Mouse (Mus musculus) lung, postnatal 0 days (tissue): ENCODE results near the gene Myo18b. TPM values are rescaled to one million over a fixed set of nuclear protein-coding genes. Genes with fewer than 3 reads are reported as not detected.

Source experiments
- ATAC-seq: fragments of 200-750 bp; cut with Nextera tagmentation; 2 replicates; pipeline ENCODE4 v1.8.0; 2017; ENCODE audit warnings: moderate library complexity
- DNase-seq: peaks from one replicate; pipeline ENCODE4 v3.0.0-alpha.2; 2016; ENCODE audit warnings: low spot score
- H3K27ac ChIP-seq: fragments of 300-500 bp; sonication (generic); 2 replicates; pipeline ENCODE4 v1.5.1; 2014; ENCODE audit warnings: antibody characterized with exemption, mild to moderate bottlenecking, low read length, mixed read lengths
- H3K27me3 ChIP-seq: fragments of 300-500 bp; sonication (generic); replicated peaks from 2 replicates; pipeline ENCODE4 v1.6.1; 2014; ENCODE audit warnings: low read length, mixed read lengths; ENCODE audit not compliant: insufficient read depth
- H3K36me3 ChIP-seq: fragments of 300-500 bp; sonication (generic); 2 replicates; pipeline ENCODE4 v1.6.1; 2014; ENCODE audit warnings: low read length, mixed read lengths; ENCODE audit not compliant: insufficient read depth
- H3K4me1 ChIP-seq: fragments of 300-500 bp; sonication (generic); 2 replicates; pipeline ENCODE4 v1.6.1; 2014; ENCODE audit warnings: antibody characterized with exemption, low read depth, low read length, mixed read lengths; ENCODE audit not compliant: insufficient read depth
- H3K4me2 ChIP-seq: fragments of 300-500 bp; sonication (generic); replicated peaks from 2 replicates; pipeline ENCODE4 v1.6.1; 2014; ENCODE audit warnings: low read depth, mild to moderate bottlenecking, low read length, moderate library complexity, mixed read lengths
- H3K4me3 ChIP-seq: fragments of 300-500 bp; sonication (generic); 2 replicates; pipeline ENCODE4 v1.5.1; 2014; ENCODE audit warnings: low read depth, low read length
- H3K9ac ChIP-seq: fragments of 300-500 bp; sonication (generic); replicated peaks from 2 replicates; pipeline ENCODE4 v1.6.1; 2014; ENCODE audit warnings: low read depth, mild to moderate bottlenecking
- H3K9me3 ChIP-seq: fragments of 300-500 bp; sonication (generic); 2 replicates; pipeline ENCODE4 v1.6.1; 2016; ENCODE audit warnings: low read length, mixed read lengths
- CTCF ChIP-seq: IDR thresholded peaks from 2 replicates; pipeline ENCODE4 v1.5.1; 2016; ENCODE audit warnings: antibody characterized with exemption, mild to moderate bottlenecking
- EP300 ChIP-seq: IDR thresholded peaks from 2 replicates; pipeline ENCODE4 v1.6.1; 2016; ENCODE audit warnings: antibody characterized with exemption, mild to moderate bottlenecking, control low read depth
- WGBS: fragments of 180-500 bp; shearing (Covaris S2); extraction: QIAGEN DNeasy Blood & Tissue Kit; methylation state at CpG from one replicate; pipeline ENCODE4 v1.1.7; 2014; 5-methylcytosine and 5-hydroxymethylcytosine counted together
- polyA plus RNA-seq: library from polyadenylated mRNA; unstranded; fragments of >200 nt; fragmentation: Nextera tagmentation; extraction: Ambion mirVana; gene quantifications from 2 replicates; pipeline ENCODE4 v1.2.1, GENCODE M21; 2015

Myo18b gene
- polyA plus RNA-seq, 1 experiment from 2014 or later, result 0.13 TPM

- H3K4me2 ChIP-seq, result no peak overlapping the region
- no peaks in the 10 kb centered on the region for H3K36me3 ChIP-seq
- no peak overlapping the region for H3K9ac ChIP-seq
- WGBS, result 88% methylated on average over 4 of the region's 4 CpGs
- H3K27me3 ChIP-seq, result no peaks in the 10 kb centered on the region
- H3K27ac ChIP-seq, result no peak overlapping the region
- H3K9me3 ChIP-seq, result no peaks in the 10 kb centered on the region
- no peak for TF ChIP-seq CTCF
- no peaks in the 10 kb centered on the region for H3K4me1 ChIP-seq
- DNase-seq (no peak), ATAC-seq (no peak)
- no peak overlapping the region for H3K4me3 ChIP-seq
Measured at GRCm38 (mm10) chr5:112781231-112781630, 114.9 kb downstream of the Myo18b start.

GRCm38 (mm10) chr5:112780383-112780782 is 115.8 kb downstream of the Myo18b start:
- H3K9me3 ChIP-seq, result no peaks in the 10 kb centered on the region
- H3K36me3 ChIP-seq, result no peaks in the 10 kb centered on the region
- no peaks in the 10 kb centered on the region for H3K4me1 ChIP-seq
- ATAC-seq (peak; percentile 28; the same call in 1 of the 2 replicates), DNase-seq (peak; percentile 63)
- 40% methylated on average over 5 of the region's 5 CpGs for WGBS
- H3K4me3 ChIP-seq, result no peak overlapping the region
- no peak overlapping the region for H3K4me2 ChIP-seq
- H3K27ac ChIP-seq, result no peak overlapping the region
- TF ChIP-seq CTCF (peak; percentile 27), EP300 (no peak)
- no peaks in the 10 kb centered on the region for H3K27me3 ChIP-seq
- H3K9ac ChIP-seq, result no peak overlapping the region

DNA sequence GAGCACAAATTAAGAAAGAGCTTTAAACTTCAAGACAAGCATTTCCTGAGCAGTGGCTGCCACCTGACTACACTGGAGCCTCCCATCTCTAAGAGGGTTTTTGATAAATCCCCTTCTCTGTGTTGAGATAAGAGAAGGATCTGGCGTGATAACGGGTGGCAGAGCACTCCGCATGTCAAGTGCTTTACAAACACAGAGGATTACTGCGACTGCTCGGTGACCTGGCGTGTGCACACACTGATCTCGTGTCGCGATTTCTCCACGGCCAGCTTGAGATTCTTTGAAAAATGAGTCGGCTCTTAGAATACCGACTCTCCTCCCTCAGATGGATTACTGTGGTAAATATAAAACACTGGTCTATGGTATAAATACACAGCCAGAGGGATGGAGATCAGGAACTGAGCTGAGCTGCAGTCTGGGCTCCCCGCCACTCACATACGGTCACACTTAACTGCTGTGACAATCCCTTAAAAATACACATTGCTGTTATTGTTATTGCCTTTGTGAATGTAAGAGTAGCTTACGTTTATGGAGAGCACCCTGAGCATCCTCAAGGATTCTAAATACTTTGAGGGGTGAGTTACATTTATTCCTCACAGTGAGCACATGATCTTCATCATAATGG is 119.3 kb downstream of the Myo18b start:
- H3K27ac ChIP-seq, result no peak overlapping the region
- H3K36me3 ChIP-seq, result no peaks in the 10 kb centered on the region
- H3K9ac ChIP-seq, result no peak overlapping the region
- no peak overlapping the region for H3K4me3 ChIP-seq
- no peaks in the 10 kb centered on the region for H3K9me3 ChIP-seq
- ATAC-seq (peak; percentile 76), DNase-seq (peak; percentile 59)
- 9% methylated on average over 15 of the region's 15 CpGs for WGBS
- no peaks in the 10 kb centered on the region for H3K27me3 ChIP-seq
- TF ChIP-seq CTCF (no peak), EP300 (no peak)
- H3K4me1 ChIP-seq, result no peaks in the 10 kb centered on the region
- H3K4me2 ChIP-seq, result no peak overlapping the region

DNA sequence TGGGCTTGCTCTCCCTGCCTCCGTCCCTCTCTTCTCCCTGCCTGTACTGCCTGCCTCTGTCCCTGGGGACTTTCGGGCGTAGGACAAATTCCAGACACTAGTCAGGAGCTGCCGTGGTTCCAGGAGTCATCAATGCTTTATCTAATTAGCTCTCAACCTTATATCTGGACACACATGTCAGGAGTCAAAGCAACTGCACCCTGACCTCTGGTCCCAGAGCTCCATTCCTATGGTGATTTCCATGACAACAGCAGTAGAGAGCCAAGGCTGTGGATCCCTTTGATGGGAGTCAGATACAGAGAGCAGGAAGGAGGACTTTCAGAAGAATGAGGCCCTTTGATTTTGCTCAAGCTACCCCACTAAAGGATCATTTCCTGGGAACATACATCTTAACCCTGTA is 122.7 kb downstream of the Myo18b start:
- no peaks in the 10 kb centered on the region for H3K36me3 ChIP-seq
- H3K4me1 ChIP-seq, result no peaks in the 10 kb centered on the region
- DNase-seq (no peak), ATAC-seq (no peak)
- WGBS, result 44% methylated on average over 4 of the region's 4 CpGs
- TF ChIP-seq CTCF (no peak), EP300 (no peak)
- no peak overlapping the region for H3K9ac ChIP-seq
- H3K4me3 ChIP-seq, result no peak overlapping the region
- H3K27me3 ChIP-seq, result no peaks in the 10 kb centered on the region
- no peak overlapping the region for H3K4me2 ChIP-seq
- H3K9me3 ChIP-seq, result no peaks in the 10 kb centered on the region
- no peak overlapping the region for H3K27ac ChIP-seq

DNA sequence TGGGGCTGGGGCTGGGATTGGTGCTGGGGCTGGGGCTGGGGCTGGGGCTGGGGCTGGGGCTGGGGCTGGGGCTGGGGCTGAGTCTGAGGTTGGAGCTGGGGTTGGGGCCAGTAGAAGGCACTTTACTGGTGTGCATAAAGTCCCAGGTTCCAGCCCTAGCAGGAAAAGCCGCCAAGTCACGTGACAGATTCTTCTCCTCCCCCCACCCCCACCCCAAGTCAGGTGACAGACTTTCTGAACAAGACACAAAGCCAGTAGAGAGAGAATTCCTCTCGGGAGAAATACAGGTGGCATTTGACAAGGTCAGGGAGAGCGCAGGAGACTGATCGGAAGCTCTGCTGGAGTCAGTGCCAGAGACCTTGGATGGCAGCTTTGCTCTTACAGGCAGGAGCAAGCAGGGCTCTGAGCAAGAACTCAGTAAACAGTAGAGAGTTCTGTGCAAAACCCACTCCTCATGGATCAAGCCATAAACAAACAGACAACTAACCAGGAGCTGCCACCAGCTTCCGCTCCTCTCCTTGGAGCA is 124.7 kb downstream of the Myo18b start:
- H3K4me1 ChIP-seq, result no peaks in the 10 kb centered on the region
- TF ChIP-seq EP300 (no peak), CTCF (no peak)
- H3K9ac ChIP-seq, result no peak overlapping the region
- no peak for DNase-seq
- no peak overlapping the region for H3K27ac ChIP-seq
- no peak overlapping the region for H3K4me3 ChIP-seq
- 42% methylated on average over 6 of the region's 6 CpGs for WGBS
- ATAC-seq, result no peak
- H3K36me3 ChIP-seq, result no peaks in the 10 kb centered on the region
- no peaks in the 10 kb centered on the region for H3K27me3 ChIP-seq
- no peak overlapping the region for H3K4me2 ChIP-seq
- no peaks in the 10 kb centered on the region for H3K9me3 ChIP-seq

DNA sequence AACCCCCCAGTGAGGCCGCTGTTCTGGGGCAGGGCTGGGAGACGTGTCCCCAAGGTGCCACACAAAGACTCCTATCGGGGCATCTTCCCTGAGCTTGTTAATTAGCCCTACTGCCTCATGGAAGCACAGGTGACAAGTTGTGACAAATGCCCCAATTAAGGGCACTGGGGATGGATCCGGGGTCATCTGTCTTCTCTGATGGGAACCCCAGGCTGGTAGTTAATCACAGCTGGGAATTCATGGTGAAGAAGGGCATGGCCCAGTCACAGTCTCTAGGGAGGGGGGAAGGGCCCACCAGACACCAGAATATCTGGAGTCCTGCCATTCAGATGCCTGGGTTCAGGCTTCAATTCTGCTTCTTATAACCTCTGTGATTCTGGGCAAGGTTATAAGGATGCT is 126.4 kb downstream of the Myo18b start:
- H3K27ac ChIP-seq, result no peak overlapping the region
- no peak for ATAC-seq
- H3K9ac ChIP-seq, result no peak overlapping the region
- no peaks in the 10 kb centered on the region for H3K27me3 ChIP-seq
- no peak for TF ChIP-seq CTCF
- no peak for TF ChIP-seq EP300
- H3K4me2 ChIP-seq, result no peak overlapping the region
- no peaks in the 10 kb centered on the region for H3K4me1 ChIP-seq
- no peaks in the 10 kb centered on the region for H3K36me3 ChIP-seq
- H3K4me3 ChIP-seq, result no peak overlapping the region
- DNase-seq, result no peak
- H3K9me3 ChIP-seq, result no peaks in the 10 kb centered on the region
- WGBS, result 8% methylated on average over 4 of the region's 4 CpGs
